Mouse (Mus musculus) Muller cell, postnatal 12 days (primary cell): ENCODE results near the gene Arf3.
A peak's percentile ranks its signal among the peaks of the same experiment; 100 is the strongest.
"Not testable (repeated sequence)": the region's sequence is repeated elsewhere in the genome, so short reads cannot be mapped to it uniquely, and the experiment has no call there.

Source experiments
- DNase-seq: peaks from one replicate; pipeline ENCODE4 v3.0.0-alpha.2; 2015; ENCODE audit errors: inconsistent ontology term

Gene Arf3

DNA sequence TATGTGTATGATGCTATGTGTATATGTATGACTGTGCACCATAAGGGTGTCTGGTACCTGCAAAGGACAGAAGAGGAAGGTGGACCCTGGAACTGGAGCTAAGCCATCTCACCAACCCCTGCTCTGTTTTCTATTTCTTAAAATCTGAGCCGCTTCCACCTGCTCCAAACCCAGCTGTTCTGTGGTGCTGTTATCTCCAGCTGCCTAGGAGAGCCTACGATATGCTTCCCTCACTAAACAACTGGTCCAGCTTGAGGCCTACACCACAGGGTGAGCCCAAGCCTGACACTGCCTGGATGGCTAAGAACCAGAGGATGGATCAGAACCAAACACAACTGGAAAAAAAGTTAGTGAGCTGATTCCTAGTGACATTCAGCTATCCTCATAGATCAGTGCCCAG is 8.9 kb downstream of the Arf3 start:
- DNase-seq: no peak

DNA sequence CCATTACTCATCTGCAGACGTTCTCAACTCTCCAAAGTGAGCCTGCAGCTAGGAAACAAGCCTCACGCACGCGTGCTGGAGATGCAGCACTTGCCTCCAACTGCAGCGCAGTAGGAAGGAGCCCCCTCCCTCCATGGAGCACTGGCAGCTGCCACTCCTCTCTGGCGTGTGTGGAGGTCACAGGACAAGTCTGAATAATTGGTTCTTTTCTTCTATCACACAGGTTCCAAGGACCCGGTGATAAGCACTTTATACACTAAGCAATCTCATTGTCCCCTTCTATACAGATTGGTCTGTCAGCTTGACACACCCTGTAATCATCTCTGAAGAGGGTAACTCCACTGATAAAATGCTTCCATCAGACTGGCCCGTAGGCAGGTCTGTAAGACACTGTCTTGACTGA is 10.0 kb downstream of the Arf3 start:
- no peak for DNase-seq

DNA sequence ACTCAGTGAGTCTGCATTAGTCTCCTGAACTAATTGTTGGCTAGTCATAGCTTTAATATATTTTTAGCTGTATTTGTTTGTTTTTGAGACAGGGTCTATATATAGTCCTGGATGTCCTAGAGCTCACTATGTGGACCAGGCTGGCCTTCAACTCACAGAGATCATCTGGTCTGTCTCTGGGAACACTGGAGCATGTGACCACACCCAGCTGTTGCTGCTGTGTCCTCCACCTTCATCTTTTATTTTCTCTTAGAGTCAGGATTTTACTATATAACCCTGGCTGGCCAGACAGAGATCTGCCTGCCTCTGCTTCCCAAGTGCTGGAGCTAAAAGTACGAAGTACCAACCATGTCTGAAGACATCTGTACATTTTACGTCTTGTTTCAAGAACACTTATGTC is 13.9 kb downstream of the Arf3 start:
- no peak for DNase-seq

DNA sequence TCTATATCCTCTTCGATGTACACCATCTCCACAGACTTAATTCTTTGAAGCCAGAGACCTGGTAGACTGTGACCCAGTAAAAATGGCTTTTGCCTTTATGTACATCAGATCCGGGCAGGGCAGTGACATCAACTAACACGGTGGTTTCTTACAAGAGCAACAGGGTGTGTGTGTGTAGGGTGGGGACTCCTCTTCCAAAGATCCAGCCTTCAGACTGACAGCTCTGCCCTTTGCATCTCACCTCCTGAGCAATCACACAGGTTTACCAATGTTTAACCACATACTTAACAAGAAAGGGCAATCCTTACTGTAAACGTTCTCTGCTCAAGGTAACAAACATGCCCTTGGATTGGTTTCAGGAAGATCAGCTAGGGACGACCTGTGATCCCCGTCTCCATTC is 15.7 kb downstream of the Arf3 start:
- DNase-seq: no peak

DNA sequence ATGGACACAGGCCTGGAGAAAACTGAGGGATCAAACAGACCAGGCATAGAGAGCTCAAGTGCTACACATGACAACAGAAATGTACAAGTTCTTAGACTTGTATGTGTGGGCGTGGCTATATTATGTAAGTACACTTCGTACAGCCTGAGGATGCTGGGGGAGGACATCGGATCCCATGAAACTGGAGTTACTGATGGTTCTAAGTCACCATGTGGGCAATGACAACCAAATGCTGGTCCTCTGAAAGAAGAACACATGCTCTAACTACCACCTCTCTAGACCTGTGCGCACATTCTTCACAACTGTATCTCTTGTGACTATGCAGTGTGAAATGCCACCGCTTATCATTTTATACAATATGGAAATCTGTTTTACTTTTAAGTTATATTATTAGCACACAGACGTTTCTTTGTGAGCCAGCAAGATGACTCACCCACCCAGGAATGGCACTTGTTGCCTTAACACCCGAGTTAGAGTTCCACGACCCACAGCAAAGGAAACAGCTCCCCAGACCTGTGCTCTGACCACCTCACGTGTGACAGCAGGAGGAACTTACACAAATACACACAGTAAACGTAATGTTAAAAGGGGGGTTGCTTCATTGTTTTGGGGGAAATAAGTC is 16.6 kb downstream of the Arf3 start:
- peak; percentile 18 for DNase-seq

DNA sequence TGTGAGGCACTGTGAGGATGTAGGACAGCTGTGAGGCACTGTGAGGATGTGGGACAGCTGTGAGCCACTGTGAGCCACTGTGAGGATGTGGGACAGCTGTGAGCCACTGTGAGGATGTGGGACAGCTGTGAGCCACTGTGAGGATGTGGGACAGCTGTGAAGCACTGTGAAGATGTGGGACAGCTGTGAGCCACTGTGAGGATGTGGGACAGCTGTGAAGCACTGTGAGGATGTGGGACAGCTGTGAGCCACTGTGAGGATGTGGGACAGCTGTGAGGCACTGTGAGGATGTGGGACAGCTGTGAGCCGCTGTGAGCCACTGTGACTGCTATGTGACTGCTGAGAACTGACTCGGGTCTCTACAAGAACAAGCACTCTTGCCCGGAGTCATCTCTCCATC is 19.2 kb downstream of the Arf3 start:
- not testable (repeated sequence) for DNase-seq

- no peak for DNase-seq
These were observed 20.1 kb downstream of the Arf3 start for GRCm38 (mm10) chr15:98742766-98743428.

DNA sequence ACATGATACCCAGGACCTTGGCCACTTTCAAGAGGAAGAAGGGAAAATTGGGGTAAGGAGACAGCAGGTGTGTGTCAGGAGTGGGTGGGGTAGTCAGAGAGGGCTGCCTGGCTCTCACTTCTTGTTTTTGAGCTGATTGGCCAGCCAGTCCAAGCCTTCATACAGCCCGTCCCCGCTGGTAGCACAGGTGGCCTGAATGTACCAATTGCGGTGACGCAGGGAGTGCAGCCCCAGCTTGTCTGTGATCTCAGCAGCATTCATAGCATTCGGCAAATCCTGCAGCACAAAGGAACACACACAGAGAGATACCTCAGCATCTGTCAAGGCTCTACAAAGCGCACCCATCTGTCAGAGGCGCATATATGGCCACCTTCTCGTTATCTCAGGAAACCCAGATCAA is 22.8 kb downstream of the Arf3 start:
- no peak for DNase-seq

GRCm38 (mm10) chr15:98738796-98739195 is 24.2 kb downstream of the Arf3 start:
- DNase-seq: no peak

DNA sequence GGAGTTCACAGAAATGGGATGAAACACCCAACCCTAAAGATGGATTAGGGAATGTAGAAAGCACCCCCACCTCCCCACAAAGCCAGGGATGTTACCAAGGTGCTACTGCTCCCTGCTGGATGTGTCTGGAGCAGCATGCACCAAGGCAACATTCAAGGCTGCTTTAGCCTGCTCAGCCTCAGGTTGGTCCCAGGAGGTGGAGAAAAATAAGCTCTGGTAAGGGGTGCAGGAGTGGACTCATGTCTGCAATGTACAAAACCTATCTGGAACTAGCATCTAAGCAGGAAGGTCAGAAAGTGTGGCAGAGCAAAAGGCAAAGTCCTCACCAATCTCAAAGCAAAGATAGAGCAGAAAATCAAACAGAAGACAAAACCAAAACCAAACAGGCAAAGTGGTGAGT is 25.1 kb downstream of the Arf3 start:
- no peak for DNase-seq

- no peak for DNase-seq
These were observed 26.5 kb downstream of the Arf3 start for GRCm38 (mm10) chr15:98736521-98736920.

- no peak for DNase-seq
These were observed 28.9 kb downstream of the Arf3 start for GRCm38 (mm10) chr15:98733976-98734566.

DNA sequence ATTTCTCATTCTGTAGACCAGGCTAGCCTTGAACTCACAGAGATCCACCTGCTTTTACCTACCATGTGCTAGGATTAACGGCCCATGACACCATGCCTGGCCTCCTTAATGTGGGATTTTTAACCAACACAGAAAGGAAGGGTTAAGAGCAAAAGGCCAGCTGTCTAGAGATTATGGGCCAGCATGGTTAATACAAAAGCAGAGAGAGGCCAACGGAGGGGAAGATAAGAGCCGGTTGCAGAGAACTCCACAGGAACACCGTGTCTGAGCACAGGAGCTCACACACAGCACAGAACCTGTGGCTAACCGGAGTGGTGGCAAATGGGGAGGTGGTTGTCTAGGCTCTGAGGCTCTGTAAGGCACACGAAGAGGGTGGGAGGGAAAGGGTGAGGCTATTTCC is 29.6 kb downstream of the Arf3 start:
- no peak for DNase-seq

DNA sequence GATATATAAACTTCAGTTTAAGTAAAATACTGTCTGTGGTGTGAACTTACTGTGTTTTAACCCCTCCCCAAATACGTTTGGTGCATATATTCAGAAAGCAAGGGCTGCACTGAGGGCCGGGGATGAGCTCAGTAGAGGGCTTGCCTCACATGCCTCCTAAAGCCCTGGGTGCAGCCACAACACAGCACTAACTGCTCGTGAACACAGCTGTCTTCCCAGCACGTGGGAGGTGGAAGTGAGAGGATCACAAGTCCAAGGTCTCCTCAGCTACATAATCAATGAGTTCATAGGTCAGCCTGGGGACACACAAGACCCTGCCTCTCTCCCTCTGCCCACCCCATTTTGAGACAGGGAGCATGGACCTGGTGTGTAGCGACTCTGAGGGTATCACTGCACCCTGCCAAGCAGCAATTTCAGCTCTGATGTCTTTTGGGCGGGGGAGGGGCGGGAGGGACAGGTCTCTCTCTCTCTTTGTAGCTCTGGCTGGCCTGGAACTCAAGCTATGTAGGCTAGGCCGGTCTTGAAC is 30.9 kb downstream of the Arf3 start:
- no peak for DNase-seq

DNA sequence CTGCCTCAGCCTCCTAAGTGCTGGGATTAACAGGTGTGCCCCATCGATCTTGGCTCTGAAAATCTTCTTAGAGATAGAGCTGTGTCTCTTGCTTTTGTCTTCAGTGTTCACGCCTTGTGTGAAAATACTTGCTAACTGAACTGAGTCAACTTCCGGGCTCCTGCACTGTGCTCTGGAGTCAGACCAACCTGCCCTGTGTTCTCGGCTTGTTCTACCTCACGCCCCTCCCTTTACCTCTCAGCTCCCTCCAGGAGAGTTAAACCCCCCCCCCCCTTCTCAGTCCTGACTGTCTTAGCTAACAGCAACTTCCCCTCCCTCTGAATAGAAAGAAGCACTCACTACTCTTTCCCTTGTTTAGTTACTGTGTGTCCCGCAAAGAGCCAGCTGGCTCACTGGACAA is 32.2 kb downstream of the Arf3 start:
- DNase-seq: no peak

DNA sequence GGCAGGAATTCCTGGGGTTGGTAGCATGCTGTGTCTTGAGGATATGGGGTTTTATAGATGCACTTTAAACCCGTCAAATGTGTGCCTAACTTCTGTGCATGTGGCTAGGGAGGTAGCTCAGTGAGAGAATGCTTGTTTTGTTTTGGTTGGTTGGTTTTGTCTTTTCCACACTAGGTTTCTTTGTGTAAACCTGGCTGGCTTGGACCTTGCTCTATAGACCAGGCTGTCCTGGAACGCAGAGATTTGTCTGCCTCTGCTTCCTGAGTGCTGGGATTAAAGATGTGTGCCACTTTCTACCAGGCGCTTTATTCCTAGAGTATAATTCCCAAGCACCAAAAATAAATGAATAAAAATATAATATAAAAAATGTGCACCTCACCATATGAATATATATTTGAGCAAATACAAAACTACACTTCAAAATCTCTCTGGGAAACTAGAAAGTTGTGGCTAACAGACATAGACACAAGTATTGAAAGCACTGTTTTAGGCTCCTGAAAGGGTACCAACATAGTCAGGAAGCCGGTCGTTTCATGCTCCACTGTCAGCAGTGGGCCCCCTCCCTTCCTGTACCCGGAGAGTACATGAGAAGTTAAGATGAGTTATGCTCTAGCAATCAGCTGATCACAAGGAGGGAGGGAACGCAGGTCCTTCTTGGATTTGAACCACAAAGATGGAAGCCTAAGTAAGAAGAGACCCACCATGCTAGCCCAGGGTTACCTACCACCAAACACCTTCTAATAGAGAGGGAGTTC is 33.0 kb downstream of the Arf3 start:
- DNase-seq: no peak

- DNase-seq: no peak
These were observed 34.6 kb downstream of the Arf3 start for GRCm38 (mm10) chr15:98728366-98728765.

- peak; percentile 70 for DNase-seq
These were observed 35.3 kb downstream of the Arf3 start, which contains the start of gene Fkbp11 for GRCm38 (mm10) chr15:98727443-98728321. Gene Fkbp11, minus strand, starts transcription at chr15:98728198.

GRCm38 (mm10) chr15:98726746-98727145 is 36.3 kb downstream of the Arf3 start:
- DNase-seq: no peak

- no peak for DNase-seq
These were observed 36.9 kb downstream of the Arf3 start for GRCm38 (mm10) chr15:98726079-98726478.

GRCm38 (mm10) chr15:98724441-98724840 is 38.6 kb downstream of the Arf3 start:
- DNase-seq: no peak
